Mouse (Mus musculus) E14TG2a.4 (cell line): Measurements from ENCODE around the gene Btnl10.

ENCODE experiments used
- CTCF ChIP-seq: conservative IDR thresholded peaks from 2 replicates; pipeline ENCODE4 v1.5.1; 2014; ENCODE audit warnings: low read length
- NANOG ChIP-seq: IDR thresholded peaks from 2 replicates; pipeline ENCODE4 v1.6.1; 2014; ENCODE audit warnings: borderline replicate concordance, low read length, mixed read lengths
- POU5F1 ChIP-seq: IDR thresholded peaks from 2 replicates; pipeline ENCODE4 v1.6.1; 2014; ENCODE audit warnings: low read length, borderline replicate concordance

GRCm38 (mm10) chr11:58914461-58915028 lies 3.2 kb upstream of the Btnl10 start:
- TF ChIP-seq CTCF (peak; percentile 71), POU5F1 (no peak), NANOG (no peak)
